Mouse (Mus musculus) naive thymus-derived CD4-positive, alpha-beta T cell, adult 2 months (primary cell): Measurements from ENCODE around the gene Serp1.

Experiments
- DNase-seq: peaks from one replicate; pipeline ENCODE4 v3.0.0-alpha.2; 2011; ENCODE audit warnings: low read depth

Gene Serp1

DNA sequence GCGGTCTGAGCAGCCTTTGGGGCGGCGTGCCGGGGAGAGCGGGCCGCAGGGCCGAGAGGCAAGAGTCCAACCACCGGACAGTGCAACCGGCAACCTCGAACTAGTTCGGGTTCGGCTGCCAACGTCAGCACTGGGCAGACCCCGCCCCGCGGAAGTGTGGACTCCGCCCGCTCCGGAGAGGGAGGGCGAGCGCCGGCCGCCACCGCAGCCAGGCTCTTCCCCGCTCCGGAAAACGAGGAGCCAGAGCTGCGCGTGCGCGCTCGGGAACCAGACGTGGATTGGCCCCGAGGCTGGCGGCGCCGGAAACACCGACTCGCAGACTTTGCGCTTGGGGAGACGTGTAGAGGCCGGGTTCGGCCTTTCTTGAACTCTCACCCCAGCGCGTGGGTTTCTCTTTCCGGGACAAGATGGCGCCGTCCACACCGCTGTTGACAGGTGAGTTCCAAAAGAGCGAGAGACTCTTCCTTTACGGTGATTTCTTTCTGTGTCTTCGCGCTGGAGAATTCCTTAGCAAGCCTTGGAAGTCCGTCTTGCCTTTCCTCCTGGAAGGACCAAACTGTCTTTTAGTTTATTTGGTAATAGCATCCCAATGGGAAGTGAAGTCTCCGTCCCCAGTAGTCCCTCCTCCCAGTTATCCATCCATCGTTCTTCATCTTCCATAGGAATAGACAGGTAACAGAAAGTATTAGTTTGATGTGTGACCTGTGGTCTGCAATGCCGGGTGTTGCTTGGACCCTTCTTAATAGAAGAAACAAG, at the start of gene Serp1, which contains the start of gene Eif2a:
Gene Serp1, minus strand, starts transcription at position 241 of the 756 bp plus-strand sequence.
Gene Eif2a, plus strand, starts transcription at position 170 of the 756 bp plus-strand sequence.
- peak; percentile 99 for DNase-seq

DNA sequence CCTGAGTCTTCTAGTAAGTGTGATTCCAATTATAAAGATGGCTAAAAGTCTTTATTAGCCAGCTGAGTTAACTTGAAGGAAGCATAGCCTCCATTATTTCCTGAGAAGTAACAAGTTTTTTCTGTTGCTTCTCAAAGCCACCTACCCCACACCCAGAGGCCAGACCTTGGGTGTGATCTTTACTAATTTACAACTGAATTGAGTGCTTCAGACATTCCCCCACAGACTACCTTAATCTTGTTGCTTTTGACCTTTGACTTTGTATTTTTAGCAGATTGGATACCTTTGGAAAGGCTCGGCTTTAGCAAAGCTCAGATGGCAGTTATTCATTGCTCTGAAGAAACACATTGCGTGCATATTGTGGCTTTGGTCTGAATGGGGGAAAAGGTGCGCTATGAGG, 45.1 kb upstream of the Serp1 start:
- no peak for DNase-seq

DNA sequence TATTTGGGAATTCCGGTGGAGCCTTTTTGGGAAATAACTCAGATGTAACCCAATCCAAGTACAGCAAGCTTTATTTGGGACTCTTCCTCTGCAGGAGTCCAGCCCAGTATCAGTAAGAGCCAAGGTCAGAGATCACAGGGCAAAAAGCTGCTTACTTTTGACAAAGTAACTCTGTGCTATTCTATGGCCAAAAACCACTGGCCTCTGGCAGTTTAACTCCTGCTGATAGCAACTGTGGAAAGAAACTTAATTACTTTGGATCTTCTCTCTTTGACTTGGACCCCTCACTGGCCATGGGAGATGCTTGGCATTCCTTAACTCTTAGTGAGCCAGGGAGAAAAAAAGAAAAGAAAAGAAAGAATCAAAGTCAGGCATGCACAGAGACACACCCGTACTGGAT, 35.7 kb upstream of the Serp1 start:
- DNase-seq: no peak

DNA sequence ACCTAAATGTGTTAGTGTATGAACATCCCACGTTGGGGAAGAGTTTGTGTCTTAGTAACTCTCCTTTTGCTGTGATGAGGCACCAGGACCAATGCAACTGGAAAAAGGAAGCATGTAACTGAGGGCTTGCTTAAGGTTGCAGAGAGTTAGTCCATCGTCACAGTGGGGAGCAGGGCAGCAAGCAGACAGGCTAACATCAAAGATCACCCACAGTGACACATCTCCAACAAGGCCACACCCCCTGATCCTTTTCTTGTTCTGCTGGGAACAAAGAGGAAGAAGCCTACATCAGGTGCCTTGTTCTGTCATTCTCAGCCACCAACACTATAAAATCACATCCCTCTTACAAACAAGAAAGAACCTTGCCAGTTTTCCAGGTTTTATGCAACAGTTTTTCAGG, 34.2 kb upstream of the Serp1 start:
- DNase-seq: no peak

DNA sequence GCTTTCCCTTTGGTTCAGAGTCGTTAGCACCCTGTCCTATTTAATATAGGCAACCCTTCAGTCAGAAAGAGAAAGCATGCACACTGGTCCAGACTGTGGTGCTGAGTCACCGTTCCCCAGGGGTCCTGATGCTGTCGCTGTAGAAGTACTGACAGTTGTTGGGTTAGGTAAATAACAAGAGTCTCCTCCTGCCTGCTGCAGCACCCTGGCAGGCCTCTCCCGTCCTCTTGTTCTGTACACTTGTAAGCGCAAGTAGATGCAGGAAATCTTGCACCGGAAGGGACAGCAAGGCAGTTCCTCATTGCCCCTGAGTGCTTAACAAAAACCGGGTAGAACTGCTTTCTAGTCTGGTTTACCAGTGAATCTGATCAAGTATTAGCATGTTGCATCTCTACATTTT, 31.0 kb upstream of the Serp1 start:
- DNase-seq: no peak

DNA sequence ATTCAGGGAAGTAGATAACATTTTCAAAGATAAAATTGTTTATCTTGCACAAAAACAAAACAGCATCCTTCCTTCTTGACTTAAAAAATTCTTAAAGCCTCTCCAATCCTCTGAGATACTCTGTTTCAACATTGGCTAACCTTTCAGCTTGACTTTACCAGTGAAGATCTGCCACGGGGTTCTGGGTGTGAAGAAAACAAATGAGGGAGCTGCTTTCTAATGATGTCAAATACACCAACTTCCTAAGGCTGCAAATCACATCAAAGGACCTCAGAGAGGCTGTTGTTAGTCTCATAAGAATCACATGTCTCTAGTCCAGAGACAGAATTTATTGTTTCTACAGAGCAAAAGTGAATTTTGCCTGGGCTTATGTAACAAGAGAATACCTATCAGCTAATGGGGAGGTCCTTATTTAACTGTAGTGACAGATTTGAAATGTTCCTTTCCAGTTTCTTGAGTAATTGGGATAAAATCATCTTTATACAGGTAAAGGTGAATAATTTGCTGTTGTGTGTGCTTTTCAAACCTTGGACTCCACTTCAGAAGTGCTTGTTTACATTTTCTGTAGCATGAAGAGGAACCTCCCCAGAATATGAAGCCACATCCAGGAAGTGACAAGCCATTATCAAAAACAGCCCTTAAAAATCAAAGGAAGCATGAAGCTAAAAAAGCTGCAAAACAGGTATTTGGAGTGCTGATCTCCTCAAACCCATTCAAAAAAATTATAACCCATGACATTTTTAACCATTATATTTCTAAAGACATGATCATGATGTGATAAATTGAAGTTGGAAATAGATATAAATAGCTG, 26.5 kb upstream of the Serp1 start:
- peak; percentile 77 for DNase-seq

DNA sequence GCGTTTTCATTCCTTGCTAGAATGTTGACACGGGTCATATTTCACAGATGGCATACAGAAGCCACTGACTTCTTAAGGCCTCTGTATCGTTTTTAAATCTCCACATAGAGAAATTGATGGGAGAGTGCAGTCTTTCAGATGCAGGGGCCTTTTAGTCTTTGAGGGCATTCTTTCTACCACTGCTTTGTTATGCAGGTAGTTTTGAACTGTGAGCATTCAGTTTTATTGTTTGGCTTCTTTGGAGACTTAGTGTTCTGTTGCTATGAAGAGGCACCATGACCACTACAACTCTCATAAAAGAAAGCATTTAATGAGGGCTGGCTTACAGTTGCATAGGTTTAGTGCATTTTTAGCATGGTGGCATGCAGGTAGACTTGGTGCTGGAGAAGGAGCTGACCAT, 10.9 kb upstream of the Serp1 start:
- no peak for DNase-seq

DNA sequence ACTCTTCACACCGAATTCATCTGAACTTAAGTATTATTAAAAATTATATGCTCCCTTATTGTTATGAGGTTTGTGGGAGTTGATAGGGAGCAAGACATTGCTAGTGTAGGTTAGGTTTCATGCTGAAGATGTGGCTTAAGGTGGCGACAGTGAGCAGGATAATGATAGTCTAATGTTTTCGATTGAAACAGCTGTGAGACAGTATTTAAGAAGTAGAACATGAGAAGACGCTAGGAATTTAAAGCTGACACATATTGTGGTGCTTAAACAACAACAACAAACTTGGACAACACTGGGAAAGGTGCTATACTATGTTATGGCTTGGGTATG, 681 bp upstream of the Serp1 start:
- peak; percentile 44 for DNase-seq

DNA sequence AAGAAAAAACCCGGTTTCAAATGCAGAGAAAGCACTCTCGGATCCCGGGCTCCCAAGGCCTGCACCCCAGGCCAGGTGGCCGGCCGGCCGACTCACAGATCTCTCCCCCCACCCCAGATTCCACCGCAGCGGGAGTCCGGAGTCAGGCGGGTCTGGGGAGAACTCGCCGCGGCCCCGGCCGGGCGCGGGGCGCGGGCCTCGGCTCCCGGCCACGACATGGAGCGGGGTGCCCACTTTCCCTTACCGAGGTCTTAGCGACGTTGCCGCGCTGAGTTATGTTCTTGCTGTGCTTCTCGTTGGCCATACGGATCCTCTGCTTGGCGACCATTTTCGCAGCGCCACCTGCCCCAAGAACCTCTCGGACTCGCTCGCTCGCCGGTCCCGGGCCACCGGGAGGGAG, 526 bp downstream of the Serp1 start:
- DNase-seq: no peak

DNA sequence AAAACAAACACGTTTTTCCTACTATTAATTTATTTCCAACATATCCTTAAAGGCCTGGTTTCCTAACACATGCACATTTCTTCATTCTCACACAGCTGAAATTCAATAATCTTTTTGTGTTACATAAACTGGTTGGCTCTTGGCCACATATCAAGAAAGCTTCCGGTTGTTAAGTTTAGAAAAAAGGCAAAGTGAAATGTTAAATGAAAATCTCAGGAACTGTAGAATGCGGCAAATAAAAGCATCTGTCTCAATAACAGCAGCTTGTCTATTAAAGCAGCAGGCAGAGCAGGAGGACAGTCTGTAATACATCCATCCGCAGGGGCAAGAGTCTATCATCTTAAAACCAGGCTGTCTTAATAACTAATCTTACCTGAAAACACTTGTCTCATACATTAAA, 1.4 kb downstream of the Serp1 start:
- DNase-seq: no peak

DNA sequence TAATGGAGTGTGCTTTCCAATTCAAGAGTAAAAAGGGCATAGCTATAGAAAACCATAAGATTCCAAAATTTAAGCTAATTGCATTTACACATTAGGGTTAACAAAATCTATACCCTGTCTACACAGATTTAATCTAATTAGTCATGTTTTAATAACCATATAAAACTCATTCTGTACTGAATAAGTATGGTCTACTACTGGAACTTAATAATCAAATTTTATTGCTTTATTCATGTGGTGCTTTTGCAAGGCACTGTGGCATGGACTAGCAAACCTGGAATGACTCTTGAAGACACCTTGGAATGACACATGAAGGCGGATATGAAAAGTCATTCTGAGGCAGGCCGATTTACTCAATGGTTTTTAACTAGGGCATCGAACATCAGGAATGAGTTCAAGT, 2.3 kb downstream of the Serp1 start:
- DNase-seq: no peak

DNA sequence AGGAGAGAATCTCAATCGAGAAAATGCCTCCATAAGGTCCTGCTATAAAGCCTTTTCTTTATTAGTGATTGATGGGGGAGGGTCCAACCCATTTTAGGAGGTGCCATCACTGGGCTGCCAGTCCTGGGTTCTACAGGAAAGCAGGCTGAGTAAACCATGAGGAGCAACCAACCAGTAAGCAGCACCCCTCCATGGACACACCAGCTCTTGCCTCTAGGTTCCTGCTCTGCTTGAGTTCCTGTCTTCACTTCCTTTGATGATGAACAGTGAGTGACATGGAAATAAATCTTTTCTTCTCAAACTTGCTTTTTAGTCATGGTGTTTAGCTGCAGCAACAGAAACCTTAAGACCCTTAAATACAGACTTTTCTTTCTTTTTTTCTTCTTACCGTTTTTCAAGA, 4.3 kb downstream of the Serp1 start:
- no peak for DNase-seq

DNA sequence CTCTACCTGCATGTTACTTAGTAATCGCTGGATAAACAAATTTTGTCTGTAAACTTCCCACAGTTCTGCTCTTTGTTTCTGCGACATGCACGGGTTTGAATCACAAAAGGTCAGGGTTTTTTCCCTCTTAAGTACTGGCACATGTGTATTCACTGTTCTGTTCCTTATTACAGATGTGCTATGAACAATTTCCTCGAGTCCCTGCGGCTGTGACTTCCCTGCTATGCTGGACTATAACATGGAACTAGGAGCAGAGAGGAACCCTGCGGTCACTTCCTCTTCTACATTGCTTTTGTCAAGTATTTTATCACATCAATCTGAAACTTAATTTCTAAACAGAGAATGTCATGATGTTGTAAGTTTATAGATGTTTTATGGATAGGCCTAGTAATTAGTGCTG, 5.4 kb downstream of the Serp1 start:
- no peak for DNase-seq

DNA sequence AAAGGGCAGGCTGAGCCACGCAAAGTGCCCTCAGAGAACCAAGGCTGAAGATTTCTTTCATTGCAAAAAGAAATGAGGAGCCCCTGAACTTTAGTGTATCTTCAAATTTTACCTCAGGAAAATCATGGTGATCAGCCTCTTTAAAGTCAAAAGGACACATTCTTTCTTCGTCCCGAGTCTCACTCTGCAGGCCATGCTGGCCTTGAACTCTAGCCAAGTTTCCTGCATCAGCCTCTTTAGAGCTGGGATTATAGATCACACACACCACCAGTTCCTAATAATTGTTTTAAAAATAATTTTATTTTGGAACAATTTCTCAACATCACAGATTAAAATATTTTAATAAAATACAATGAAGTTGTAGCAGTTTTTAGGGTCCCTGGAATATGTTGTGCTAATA, 6.2 kb downstream of the Serp1 start:
- DNase-seq: no peak

DNA sequence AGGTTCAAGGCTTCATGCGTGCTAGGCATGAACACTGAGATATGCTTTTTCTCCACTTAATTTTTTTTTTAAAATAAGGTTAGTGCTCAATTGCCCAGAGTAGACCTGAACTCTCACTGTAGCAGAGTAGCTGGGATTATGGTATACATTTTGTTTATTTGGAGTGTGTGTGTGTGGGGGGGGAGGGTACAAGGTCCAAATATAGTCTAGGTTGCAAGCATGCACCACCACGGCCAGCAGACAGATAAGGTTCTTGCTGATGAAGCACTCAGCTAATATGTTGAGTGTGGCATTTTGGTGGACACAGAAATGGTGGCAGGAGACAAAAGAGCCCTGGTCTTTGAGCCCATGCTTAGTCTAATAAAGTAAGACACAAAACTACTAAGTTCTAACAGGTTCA, 6.7 kb downstream of the Serp1 start:
- DNase-seq: no peak

DNA sequence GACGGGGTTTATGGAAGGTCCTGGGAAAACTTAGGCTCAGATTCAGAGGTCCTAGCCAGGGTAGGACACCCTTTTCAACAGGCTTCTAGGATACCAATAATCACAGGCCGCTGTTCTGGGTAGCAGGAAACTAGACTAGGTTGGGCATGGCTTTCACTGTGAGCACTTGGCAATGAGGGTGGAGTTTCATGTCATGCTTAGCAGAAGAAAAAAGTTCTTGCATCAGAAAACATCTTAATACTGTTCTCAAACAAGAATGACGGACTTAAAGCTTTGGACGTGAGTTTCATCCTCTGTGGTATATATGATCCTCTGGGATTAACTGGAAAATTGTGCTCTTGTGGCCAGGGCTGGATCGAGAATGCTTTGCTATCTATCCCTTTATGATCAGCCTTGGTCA, 7.9 kb downstream of the Serp1 start:
- no peak for DNase-seq

DNA sequence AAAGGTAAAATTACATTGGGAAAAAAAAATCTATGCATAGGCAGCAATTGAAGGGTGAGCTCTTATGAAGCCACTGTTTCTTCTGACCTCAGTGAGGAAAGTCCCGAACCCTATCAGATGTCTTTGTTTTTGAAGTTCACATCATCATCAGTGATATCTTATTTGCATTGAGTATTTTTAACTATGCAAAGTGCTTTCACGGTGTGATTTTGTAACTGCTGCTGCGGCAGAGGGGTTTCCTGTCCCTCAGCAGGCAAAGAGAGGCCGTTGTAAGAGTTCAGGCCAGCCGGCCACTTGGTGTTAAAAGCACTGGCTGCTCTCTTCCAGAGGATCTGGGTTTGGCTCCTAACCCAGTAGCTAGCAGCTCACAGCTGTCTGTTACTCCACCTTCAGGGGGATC, 8.4 kb downstream of the Serp1 start:
- DNase-seq: peak; percentile 45

DNA sequence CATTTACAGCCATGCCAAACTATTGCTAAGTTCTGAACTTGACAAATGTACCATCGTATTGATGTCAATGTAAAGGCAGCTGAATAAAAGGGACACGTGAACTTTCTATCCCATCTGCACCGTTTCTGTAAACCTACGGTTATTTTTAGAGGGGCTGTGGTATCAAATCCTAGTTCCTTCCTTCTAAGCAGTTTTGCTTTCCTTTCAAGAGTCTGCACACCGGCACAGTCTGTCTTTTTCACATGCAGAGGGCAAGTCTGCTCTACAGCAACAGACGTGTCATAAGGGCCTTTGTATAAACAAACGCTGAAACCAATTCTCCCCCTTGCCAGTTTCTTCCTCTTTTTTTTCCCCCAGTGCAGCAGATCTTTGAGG, 9.1 kb downstream of the Serp1 start:
- peak; percentile 41 for DNase-seq

DNA sequence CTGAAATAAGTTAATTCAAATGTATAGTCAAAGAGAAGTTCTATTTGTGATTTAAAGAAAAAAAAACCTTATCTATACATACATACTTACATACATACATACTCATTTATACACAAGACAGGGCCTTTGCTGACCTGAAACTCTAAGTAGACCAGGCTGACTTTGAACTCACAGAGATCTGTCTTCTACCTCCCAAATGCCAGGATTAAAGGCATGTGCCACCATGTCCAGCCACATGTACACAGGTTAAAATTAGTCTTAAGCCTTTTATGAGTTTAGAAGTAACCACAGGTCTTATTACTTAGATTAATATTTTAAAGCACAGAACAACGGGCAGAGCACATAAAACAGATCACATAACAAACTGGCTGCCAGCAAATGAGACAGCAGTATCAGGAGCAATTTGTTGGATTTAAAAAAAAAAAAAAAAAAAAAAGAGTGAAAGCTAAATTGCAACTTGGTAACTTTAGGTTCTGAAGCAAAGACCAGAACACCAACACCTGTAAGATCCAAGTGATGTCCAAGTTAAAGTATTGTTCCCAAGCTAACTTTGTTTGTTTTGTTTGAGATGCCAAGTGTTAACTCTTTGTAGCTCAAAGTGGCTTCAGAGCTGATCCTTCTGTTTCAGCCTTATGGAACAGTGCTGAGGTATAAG, 9.6 kb downstream of the Serp1 start:
- no peak for DNase-seq

DNA sequence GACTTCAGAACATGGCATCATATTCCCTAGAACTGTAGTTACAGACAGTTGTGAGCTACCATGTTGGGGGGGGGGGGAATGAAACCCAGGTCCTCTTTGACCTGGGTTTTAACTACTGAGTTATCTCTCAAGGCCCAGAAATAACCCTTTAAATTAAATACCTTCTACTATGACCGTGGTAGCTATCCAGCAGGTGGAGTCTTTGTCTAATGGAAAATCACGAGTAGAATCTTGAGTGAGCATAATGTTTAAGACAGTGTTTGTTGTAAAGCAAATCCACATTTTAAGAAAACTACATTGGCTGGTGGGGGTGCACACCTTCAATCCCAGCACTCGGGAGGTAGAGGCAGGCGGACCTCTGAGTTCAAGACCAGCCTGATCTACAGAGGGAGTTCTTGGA, 12.2 kb downstream of the Serp1 start:
- no peak for DNase-seq

DNA sequence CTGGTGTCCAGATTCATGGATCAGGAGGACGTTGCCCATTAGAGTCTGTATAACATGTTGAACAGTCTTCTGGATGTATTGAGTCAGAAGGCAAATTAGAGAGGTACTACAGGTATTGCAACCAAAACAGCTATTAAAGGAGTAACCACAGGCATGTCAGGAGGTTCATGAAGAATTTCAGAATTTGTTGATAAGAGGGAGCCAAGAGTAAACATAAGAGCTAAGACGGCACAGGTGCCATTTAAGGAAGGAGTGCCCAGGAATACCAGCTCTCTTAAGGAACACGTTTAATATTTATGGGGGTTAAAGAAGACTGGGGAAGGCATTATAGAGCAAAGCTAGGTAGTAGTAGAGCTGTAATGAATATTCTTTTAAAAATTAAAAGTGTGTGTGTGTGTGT, 13.0 kb downstream of the Serp1 start:
- DNase-seq: no peak

DNA sequence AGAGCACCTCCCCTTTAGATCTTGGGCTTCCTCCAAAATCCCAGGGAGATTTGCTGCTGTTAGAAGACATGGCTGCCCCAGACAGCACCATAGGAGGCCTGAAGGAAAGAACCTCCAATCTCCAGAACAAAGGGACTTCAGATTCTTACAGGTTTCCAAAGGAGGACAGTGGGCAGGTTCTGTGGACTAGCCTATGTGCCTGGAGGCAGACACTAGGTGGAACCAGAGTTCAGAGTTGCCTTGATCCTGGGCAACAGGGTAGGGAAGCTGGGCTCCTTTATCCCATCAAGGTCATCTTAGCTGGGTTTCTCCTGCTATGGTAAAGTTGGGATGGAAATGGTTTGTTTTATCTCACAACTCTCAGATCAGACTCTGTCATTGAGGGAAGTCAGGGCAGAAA, 14.1 kb downstream of the Serp1 start:
- DNase-seq: no peak

DNA sequence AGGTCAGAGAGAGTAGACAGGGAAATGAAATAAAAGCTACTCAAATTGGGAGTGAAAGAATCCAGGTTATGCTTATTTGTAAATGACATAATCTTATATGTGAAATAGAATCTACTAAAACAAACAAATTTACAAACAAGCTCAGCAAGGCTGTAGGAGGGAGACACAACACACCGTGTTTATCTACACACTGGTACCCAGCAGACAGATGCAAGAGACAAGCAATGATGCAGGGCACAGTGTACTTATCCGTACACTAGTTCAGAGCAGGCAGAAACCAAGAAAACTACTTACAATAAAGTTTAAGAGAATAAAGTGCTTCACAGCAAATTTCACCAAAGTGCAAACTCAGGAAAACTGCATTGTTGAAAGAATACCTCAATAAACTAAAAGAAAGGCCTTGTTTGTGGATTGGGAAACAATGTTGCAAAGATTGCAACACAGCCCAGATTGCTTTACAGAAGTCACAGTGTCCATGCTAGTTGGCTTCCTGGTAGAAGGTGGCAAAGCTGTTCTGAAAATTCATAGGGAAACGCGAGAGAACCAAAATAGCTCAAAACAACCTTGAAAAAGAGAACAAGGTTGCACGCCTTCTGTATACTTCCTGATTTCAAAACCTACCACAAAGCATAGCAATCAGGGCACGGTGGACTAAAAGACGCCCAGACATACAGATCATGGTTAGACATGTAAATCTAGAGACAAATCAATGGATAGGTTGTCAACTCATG, 17.5 kb downstream of the Serp1 start:
- no peak for DNase-seq
